Comparison of ENCODE assay signal across 8 mouse cellular contexts in the genomic region with DNA sequence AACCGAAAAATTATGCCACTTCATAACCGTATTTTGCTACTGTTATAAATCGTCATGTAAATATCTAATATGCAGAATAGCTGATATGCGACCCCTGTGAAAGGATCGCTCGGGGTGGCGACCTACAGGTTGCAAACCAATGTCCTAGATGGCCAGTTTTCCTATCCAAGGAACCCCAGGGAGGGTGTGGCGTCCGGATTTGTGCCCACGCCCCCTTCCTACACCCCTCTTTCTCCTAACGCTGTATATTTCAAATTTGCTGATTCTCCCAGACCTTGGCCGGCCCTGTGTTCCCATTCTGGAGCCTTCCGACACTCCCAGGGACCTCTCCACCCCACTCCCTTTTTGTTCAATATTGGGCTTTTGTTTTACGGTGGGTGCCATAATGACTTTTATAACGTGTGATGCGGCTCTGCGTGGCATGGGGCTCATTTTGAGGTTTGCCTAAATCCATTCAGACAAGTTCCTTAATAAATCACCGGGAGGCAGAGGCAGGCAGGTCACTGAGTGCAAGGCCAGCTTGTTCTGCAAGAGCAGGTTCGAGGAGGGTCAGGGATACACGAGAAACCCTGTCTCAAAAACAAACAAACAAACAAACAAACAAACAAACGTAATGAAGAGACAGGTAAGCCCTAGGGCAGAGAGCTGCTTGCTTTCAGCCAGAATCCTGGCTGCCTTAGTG. TPM values are rescaled to one million over a fixed set of nuclear protein-coding genes. Genes with fewer than 3 reads are reported as not detected.
A peak's percentile ranks its signal among the peaks of the same experiment; 100 is the strongest.
DNase-seq lines count a peak whose midpoint lies in the region; ATAC-seq and TF ChIP-seq lines count a peak whose summit lies in the region.

No protein-coding gene starts in this region.

- H3K4me3 ChIP-seq in lung, embryonic 15.5 days = peak overlapping the region; percentile 72
- peak overlapping the region; percentile 73 for H3K4me3 ChIP-seq in forebrain, embryonic 10.5 days
- peak overlapping the region; percentile 83 for H3K4me3 ChIP-seq in kidney, postnatal 0 days (replicated peaks; ENCODE audit: low read depth, low read length)
- H3K4me3 ChIP-seq in neural tube, embryonic 15.5 days (replicated peaks) = peak overlapping the region; percentile 92

- H3K4me2 ChIP-seq in lung, embryonic 15.5 days = peak overlapping the region; percentile 85
- peak overlapping the region; percentile 88 for H3K4me2 ChIP-seq in kidney, postnatal 0 days (ENCODE audit: low read length)
- H3K4me2 ChIP-seq in neural tube, embryonic 15.5 days = peak overlapping the region; percentile 84

- H3K9ac ChIP-seq in lung, embryonic 15.5 days = peak overlapping the region; percentile 72
- peak overlapping the region; percentile 79 for H3K9ac ChIP-seq in kidney, postnatal 0 days (ENCODE audit: low read depth, low read length)
- peak overlapping the region; percentile 83 for H3K9ac ChIP-seq in neural tube, embryonic 15.5 days (replicated peaks)

- WGBS in lung, embryonic 15.5 days = 18% methylated on average over 21 of the region's 21 CpGs
- 34% methylated on average over 21 of the region's 21 CpGs for WGBS in forebrain, embryonic 10.5 days
- 8% methylated on average over 21 of the region's 21 CpGs for WGBS in kidney, postnatal 0 days
- WGBS in neural tube, embryonic 15.5 days = 10% methylated on average over 21 of the region's 21 CpGs

- no peak for ATAC-seq in lung, embryonic 15.5 days (ENCODE audit: borderline replicate concordance, extremely low read depth, low FRiP score, low TSS enrichment)
- ATAC-seq in kidney, postnatal 0 days (replicated peaks; ENCODE audit: low FRiP score, low read depth) = no peak
- no peak for ATAC-seq in neural tube, embryonic 15.5 days (ENCODE audit: low FRiP score)

- H3K27ac ChIP-seq in lung, embryonic 15.5 days = peak overlapping the region; percentile 79; the same call in 1 of the 2 replicates
- peak overlapping the region; percentile 94 for H3K27ac ChIP-seq in forebrain, embryonic 10.5 days
- peak overlapping the region; percentile 87 for H3K27ac ChIP-seq in kidney, postnatal 0 days
- H3K27ac ChIP-seq in neural tube, embryonic 15.5 days (replicated peaks) = peak overlapping the region; percentile 95; the same call in 1 of the 2 replicates

- H3K36me3 ChIP-seq in lung, embryonic 15.5 days = no peaks in the 10 kb centered on the region
- H3K36me3 ChIP-seq in forebrain, embryonic 10.5 days (replicated peaks) = peaks cover 3% of the 10 kb centered on the region; the same call in 1 of the 2 replicates
- no peaks in the 10 kb centered on the region for H3K36me3 ChIP-seq in kidney, postnatal 0 days (ENCODE audit: insufficient read depth, low read length)
- H3K36me3 ChIP-seq in neural tube, embryonic 15.5 days = 0 out of 2 replicates have a peak, but pooled peaks cover 3% of the 10 kb centered on the region

- H3K4me1 ChIP-seq in lung, embryonic 15.5 days = peaks cover 27% of the 10 kb centered on the region
- peaks cover 30% of the 10 kb centered on the region for H3K4me1 ChIP-seq in forebrain, embryonic 10.5 days
- 0 out of 2 replicates have a peak, but pooled peaks cover 7% of the 10 kb centered on the region for H3K4me1 ChIP-seq in kidney, postnatal 0 days (replicated peaks; ENCODE audit: insufficient read depth, low read length)
- peaks cover 35% of the 10 kb centered on the region for H3K4me1 ChIP-seq in neural tube, embryonic 15.5 days

- TF ChIP-seq CTCF in kidney, postnatal 0 days (IDR thresholded peaks at IDR 0.05; ENCODE audit: low read depth) = no peak

- no peak for DNase-seq in lung, postnatal 14 days
- no peak for DNase-seq in forebrain, embryonic 10.5 days (ENCODE audit: extremely low spot score, low spot score)
- no peak for DNase-seq in kidney, postnatal 0 days (ENCODE audit: low spot score)
- no peak for DNase-seq in right cerebral cortex, postnatal 4 days
- no peak for DNase-seq in Muller cell, postnatal 12 days (ENCODE audit: inconsistent ontology term)
- DNase-seq in urinary bladder, postnatal 14 days (ENCODE audit: low spot score) = no peak

- H3K27me3 ChIP-seq in lung, embryonic 15.5 days = no peaks in the 10 kb centered on the region
- 0 out of 2 replicates have a peak, but pooled peaks cover 9% of the 10 kb centered on the region for H3K27me3 ChIP-seq in forebrain, embryonic 10.5 days (ENCODE audit: poor library complexity, severe bottlenecking)
- no peaks in the 10 kb centered on the region for H3K27me3 ChIP-seq in kidney, postnatal 0 days (ENCODE audit: insufficient read depth, low read length)
- H3K27me3 ChIP-seq in neural tube, embryonic 15.5 days (replicated peaks) = no peaks in the 10 kb centered on the region

- no peaks in the 10 kb centered on the region for H3K9me3 ChIP-seq in lung, embryonic 15.5 days
- H3K9me3 ChIP-seq in forebrain, embryonic 10.5 days = no peaks in the 10 kb centered on the region
- H3K9me3 ChIP-seq in kidney, postnatal 0 days (replicated peaks; ENCODE audit: low read length) = no peaks in the 10 kb centered on the region
- no peaks in the 10 kb centered on the region for H3K9me3 ChIP-seq in neural tube, embryonic 15.5 days (replicated peaks)

RNA-seq across cellular contexts. Expression of a gene that starts 0.9 kb away (rescaled TPM):
- 25.3 and 27.4 TPM in 2 replicates for polyA plus RNA-seq in lung, embryonic 15.5 days (2015; fragmentation: Nextera tagmentation; extraction: Ambion mirVana)
- 22.7 and 22.8 TPM in 2 replicates for polyA plus RNA-seq in forebrain, embryonic 10.5 days (2016; fragmentation: Nextera tagmentation; extraction: Ambion mirVana)
- polyA plus RNA-seq in kidney, postnatal 0 days (2015; fragmentation: Nextera tagmentation; extraction: Ambion mirVana) = 91.0 and 106 TPM in 2 replicates
- 29.5 and 34.9 TPM in 2 replicates for polyA plus RNA-seq in neural tube, embryonic 15.5 days (2015; fragmentation: Nextera tagmentation; extraction: Ambion mirVana)

RNA-seq across cellular contexts. Expression of a gene that starts 20.6 kb away (rescaled TPM):
- polyA plus RNA-seq in lung, embryonic 15.5 days (2015; fragmentation: Nextera tagmentation; extraction: Ambion mirVana) = not detected in 2 replicates
- polyA plus RNA-seq in forebrain, embryonic 10.5 days (2016; fragmentation: Nextera tagmentation; extraction: Ambion mirVana) = not detected in 2 replicates
- polyA plus RNA-seq in kidney, postnatal 0 days (2015; fragmentation: Nextera tagmentation; extraction: Ambion mirVana) = 0.04 TPM in 1 of 2 replicates, not detected in the other
- not detected in 2 replicates for polyA plus RNA-seq in neural tube, embryonic 15.5 days (2015; fragmentation: Nextera tagmentation; extraction: Ambion mirVana)

RNA-seq across cellular contexts. Expression of a gene that starts 29.8 kb away (rescaled TPM):
- not detected in 2 replicates for polyA plus RNA-seq in lung, embryonic 15.5 days (2015; fragmentation: Nextera tagmentation; extraction: Ambion mirVana)
- polyA plus RNA-seq in forebrain, embryonic 10.5 days (2016; fragmentation: Nextera tagmentation; extraction: Ambion mirVana) = not detected in 2 replicates
- polyA plus RNA-seq in kidney, postnatal 0 days (2015; fragmentation: Nextera tagmentation; extraction: Ambion mirVana) = not detected in 2 replicates
- polyA plus RNA-seq in neural tube, embryonic 15.5 days (2015; fragmentation: Nextera tagmentation; extraction: Ambion mirVana) = not detected in 2 replicates
